Comparison of ENCODE assay signal across 8 mouse cellular contexts in genomic region chr6:28572991-28573759, GRCm38 (mm10).
DNase-seq lines count a peak whose midpoint lies in the region; ATAC-seq lines count a peak whose summit lies in the region.

No protein-coding gene starts in this region.

- WGBS in forebrain, embryonic 15.5 days, result 39% methylated on average over 11 of the region's 11 CpGs
- whole genome bisulfite sequencing in kidney, embryonic 15.5 days, result 27% methylated on average over 11 of the region's 11 CpGs
- 35% methylated on average over 11 of the region's 11 CpGs for WGBS in neural tube, embryonic 11.5 days

- H3K4me2 ChIP-seq in forebrain, embryonic 15.5 days (replicated peaks), result no peak overlapping the region
- H3K4me2 ChIP-seq in kidney, embryonic 15.5 days, result no peak overlapping the region
- no peak overlapping the region for H3K4me2 ChIP-seq in neural tube, embryonic 11.5 days (ENCODE audit: low read depth)

- peak overlapping the region; percentile 25; the same call in 1 of the 2 replicates for H3K27ac ChIP-seq in forebrain, embryonic 15.5 days (replicated peaks)
- peak overlapping the region; percentile 57 for H3K27ac ChIP-seq in kidney, embryonic 15.5 days
- H3K27ac ChIP-seq in neural tube, embryonic 11.5 days (ENCODE audit: low read depth, low read length), result no peak overlapping the region

- no peaks in the 10 kb centered on the region for H3K9me3 ChIP-seq in forebrain, embryonic 15.5 days
- no peaks in the 10 kb centered on the region for H3K9me3 ChIP-seq in kidney, embryonic 15.5 days (replicated peaks)
- no peaks in the 10 kb centered on the region for H3K9me3 ChIP-seq in neural tube, embryonic 11.5 days (ENCODE audit: control insufficient read depth, low read length)

- H3K4me3 ChIP-seq in forebrain, embryonic 15.5 days, result no peak overlapping the region
- H3K4me3 ChIP-seq in kidney, embryonic 15.5 days (replicated peaks), result no peak overlapping the region
- H3K4me3 ChIP-seq in neural tube, embryonic 11.5 days (ENCODE audit: low read depth, low read length), result no peak overlapping the region

- peak; percentile 83 for ATAC-seq in forebrain, embryonic 15.5 days (replicated peaks)
- peak; percentile 94 for ATAC-seq in kidney, embryonic 15.5 days (replicated peaks; ENCODE audit: low FRiP score)
- ATAC-seq in neural tube, embryonic 11.5 days (ENCODE audit: insufficient read depth, low FRiP score, low TSS enrichment), result peak; percentile 91

- H3K27me3 ChIP-seq in forebrain, embryonic 15.5 days, result no peaks in the 10 kb centered on the region
- H3K27me3 ChIP-seq in kidney, embryonic 15.5 days, result no peaks in the 10 kb centered on the region
- no peaks in the 10 kb centered on the region for H3K27me3 ChIP-seq in neural tube, embryonic 11.5 days (ENCODE audit: control insufficient read depth, insufficient read depth, low read length)

- H3K4me1 ChIP-seq in forebrain, embryonic 15.5 days, result peaks cover 24% of the 10 kb centered on the region
- H3K4me1 ChIP-seq in kidney, embryonic 15.5 days, result peaks cover 31% of the 10 kb centered on the region
- H3K4me1 ChIP-seq in neural tube, embryonic 11.5 days (ENCODE audit: control insufficient read depth, insufficient read depth, low read length), result peaks cover 8% of the 10 kb centered on the region

- peak; percentile 42 to 55 for DNase-seq in layer of hippocampus, adult 8-10 months (ENCODE audit: low spot score in 2 of 2)
- no peak for DNase-seq in layer of hippocampus, adult 9-10 months (ENCODE audit: low spot score)
- peak; percentile 27 for DNase-seq in ZHBTc4 (ENCODE audit: low read depth, low spot score)
- DNase-seq in neural tube, embryonic 11.5 days (ENCODE audit: low spot score), result peak; percentile 75
- DNase-seq in frontal cortex, postnatal 25 days (ENCODE audit: low spot score in 2 of 2), result no peak
- DNase-seq in urinary bladder, adult 18-20 months (ENCODE audit: low spot score in 2 of 2), result no peak

- H3K9ac ChIP-seq in forebrain, embryonic 15.5 days (replicated peaks), result no peak overlapping the region
- H3K9ac ChIP-seq in kidney, embryonic 15.5 days, result no peak overlapping the region
- no peak overlapping the region for H3K9ac ChIP-seq in neural tube, embryonic 11.5 days (ENCODE audit: low read length)

- H3K36me3 ChIP-seq in forebrain, embryonic 15.5 days, result no peaks in the 10 kb centered on the region
- H3K36me3 ChIP-seq in kidney, embryonic 15.5 days, result no peaks in the 10 kb centered on the region
- no peaks in the 10 kb centered on the region for H3K36me3 ChIP-seq in neural tube, embryonic 11.5 days (ENCODE audit: control insufficient read depth, insufficient read depth, low read length)

Comparison
In these comparisons a context has a peak if more than half of its experiments do, and no peak if none do; other contexts are left out.
1. DNase-seq: peak in layer of hippocampus, adult 8-10 months (2 of 2), ZHBTc4 (single experiment) and neural tube, embryonic 11.5 days (single experiment); none in layer of hippocampus, adult 9-10 months (single experiment), frontal cortex, postnatal 25 days (0 of 2) and urinary bladder, adult 18-20 months (0 of 2).
2. Peak in every context shown above with its lines, with median percentiles within 50 percentile points of each other: ATAC-seq.